In the genomic region with DNA sequence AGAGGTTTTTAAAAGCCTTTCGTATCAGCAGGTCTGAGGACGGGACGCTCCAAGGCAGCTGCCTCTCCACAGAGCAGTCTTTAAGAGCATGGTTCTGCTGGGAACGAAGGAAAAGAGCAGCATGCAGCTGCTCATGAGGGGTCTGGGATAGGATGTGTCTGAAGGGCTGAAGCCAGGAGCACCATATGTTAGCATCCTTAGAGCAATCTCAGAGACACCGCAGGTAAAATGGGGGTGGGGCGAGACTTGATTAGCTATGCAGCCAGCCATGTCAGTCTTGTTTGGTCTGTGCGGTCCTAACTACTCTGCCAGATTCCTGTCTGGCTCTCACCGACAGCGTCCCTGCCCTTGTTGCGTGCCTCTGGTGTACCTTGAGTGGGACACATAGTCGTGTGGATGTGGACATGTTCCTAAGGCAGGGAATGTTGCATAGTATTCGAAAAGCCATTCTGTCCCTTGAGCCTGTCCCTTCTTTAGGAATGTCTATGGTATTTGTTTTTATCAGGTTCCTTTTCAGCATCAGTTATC, we compare ENCODE assay signal across 18 mouse cellular contexts.
"Had no signal": no experiment of that assay in that cellular context is flagged by ENCODE, and none has a peak within 500 bp of the region (broad histone marks: within the 10 kb centered on the region; RNA-seq: fewer than 3 reads in every experiment).

No protein-coding gene starts in this region.

- H3K4me1 ChIP-seq: midbrain, embryonic 10.5 days; neural tube, embryonic 12.5 days; neural tube, embryonic 15.5 days had no signal

- H3K9me3 ChIP-seq: liver, embryonic 13.5 days; midbrain, embryonic 10.5 days; neural tube, embryonic 12.5 days; neural tube, embryonic 15.5 days had no signal

- H3K9ac ChIP-seq: liver, embryonic 13.5 days; lung, embryonic 14.5 days; neural tube, embryonic 12.5 days; neural tube, embryonic 15.5 days had no signal

- H3K27ac ChIP-seq: kidney, postnatal 0 days; left cerebral cortex, adult 2 months; liver, embryonic 13.5 days; midbrain, embryonic 10.5 days; neural tube, embryonic 12.5 days; neural tube, embryonic 15.5 days; stomach, postnatal 0 days had no signal

- DNase-seq: kidney, postnatal 25 days; layer of hippocampus, postnatal 36 days; liver, embryonic 13.5 days; lung, embryonic 14.5 days; lung, postnatal 10 days; lung, postnatal 36 days; midbrain, embryonic 14.5 days; right cerebral cortex, adult 18-20 months; right cerebral cortex, postnatal 14 days; right cerebral cortex, postnatal 4 days; thymus, postnatal 25 days had no signal

- H3K4me3 ChIP-seq: left cerebral cortex, adult 2 months; liver, embryonic 13.5 days; megakaryocyte, embryonic 14.5 days; midbrain, embryonic 10.5 days; neural tube, embryonic 12.5 days; neural tube, embryonic 15.5 days had no signal

- H3K27me3 ChIP-seq: liver, embryonic 13.5 days; neural tube, embryonic 12.5 days; neural tube, embryonic 15.5 days had no signal

- H3K4me2 ChIP-seq: liver, embryonic 13.5 days; lung, embryonic 14.5 days; neural tube, embryonic 12.5 days; neural tube, embryonic 15.5 days had no signal

- H3K36me3 ChIP-seq: liver, embryonic 13.5 days; neural tube, embryonic 12.5 days had no signal
